Mouse (Mus musculus) cerebellum, adult 2 months (tissue): ENCODE measurements around the gene Cldn12.

Experiments used
- CTCF ChIP-seq: fragments of 200-500 bp; IDR thresholded peaks from 2 replicates; pipeline ENCODE4 v1.5.1; 2011; ENCODE audit warnings: low read depth, mild to moderate bottlenecking, control low read depth, low read length, moderate library complexity, borderline replicate concordance; ENCODE audit not compliant: insufficient read depth
- POLR2A ChIP-seq: fragments of 200-500 bp; IDR thresholded peaks from 2 replicates; pipeline ENCODE4 v1.6.1; 2011; ENCODE audit warnings: low read length, control low read depth, borderline replicate concordance; ENCODE audit not compliant: insufficient read depth

DNA sequence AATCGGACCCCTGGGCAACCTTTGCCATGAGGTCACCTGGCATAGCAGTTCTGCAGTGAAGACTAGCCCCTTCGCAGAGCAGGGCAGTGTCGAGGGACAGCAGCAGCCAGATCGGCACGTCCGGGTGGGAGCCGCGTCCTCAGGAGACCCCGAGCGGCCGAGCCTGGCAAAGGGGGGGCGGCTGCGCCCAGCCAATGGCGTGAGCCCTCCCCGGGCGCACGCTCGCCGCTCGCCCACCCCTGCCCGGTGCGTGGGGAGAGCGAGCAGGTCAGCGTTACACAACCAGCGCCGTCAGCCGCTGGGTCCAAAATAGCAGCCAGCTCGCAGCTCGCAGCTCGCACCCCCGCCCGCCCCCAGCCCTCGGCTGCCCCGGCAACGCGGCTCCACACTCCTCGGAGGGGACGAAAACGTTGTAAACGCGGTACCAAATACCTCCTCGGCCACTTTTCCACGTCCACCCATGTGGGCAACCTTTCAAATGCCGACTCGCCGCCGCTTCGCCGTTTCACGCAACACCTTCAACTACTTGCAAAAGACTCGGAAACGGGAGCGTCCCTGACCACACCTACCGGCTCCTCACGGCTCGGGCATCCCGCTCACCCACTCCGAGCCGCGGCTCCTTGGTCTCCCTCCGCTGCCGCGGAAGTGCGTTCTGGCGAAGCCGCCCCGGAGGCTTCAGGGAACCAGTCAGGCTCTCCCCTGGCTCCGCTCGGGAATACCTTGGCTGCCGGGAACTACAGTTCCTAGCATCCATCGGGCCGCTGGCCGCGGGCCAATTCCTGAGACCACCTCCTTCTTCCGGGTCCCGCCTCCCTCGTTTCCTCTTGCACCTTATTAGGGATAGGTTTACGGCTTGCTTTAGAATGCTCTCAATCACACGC, at the start of gene Cldn12:
- TF ChIP-seq POLR2A (peak; percentile 66; the same call in 1 of the 2 replicates), CTCF (no peak)
